Mouse (Mus musculus): ENCODE measurements around the gene Actbl2. TPM values are rescaled to one million over a fixed set of nuclear protein-coding genes. Genes with fewer than 3 reads are reported as not detected.

Gene Actbl2
- not detected in 2 replicates for polyA plus RNA-seq (2015; fragmentation: Nextera tagmentation; extraction: Ambion mirVana)

DNA sequence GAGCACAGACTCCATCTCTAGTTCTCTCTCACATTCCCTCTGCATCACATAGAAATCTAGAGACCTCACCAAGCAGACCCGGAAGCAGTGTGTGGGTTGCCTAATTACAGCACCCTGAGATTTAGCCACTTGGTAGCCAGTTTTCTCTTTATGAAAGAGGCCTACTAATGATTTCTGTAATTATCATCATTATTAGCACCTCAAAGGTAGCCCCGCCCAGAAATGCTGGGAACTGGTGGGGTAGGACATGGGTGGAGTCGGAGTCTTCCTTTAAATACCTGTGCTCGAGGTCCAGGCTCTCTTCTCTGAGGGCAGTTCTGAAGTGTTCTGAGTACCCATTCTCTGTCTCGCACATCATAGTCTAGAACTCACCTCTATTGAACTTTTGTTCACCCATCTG lies at the start of gene Actbl2:
Gene Actbl2, plus strand, starts transcription at position 301 of the 400 bp plus-strand sequence.
- H3K27me3 ChIP-seq: no peaks in the 10 kb centered on the region
- no peaks in the 10 kb centered on the region for H3K4me1 ChIP-seq (replicated peaks)
- H3K27ac ChIP-seq: no peak within 1 kb of the TSS
- 85% methylated on average over 5 of the region's 5 CpGs for WGBS
- no peak within 1 kb of the TSS for H3K9ac ChIP-seq
- no peaks in the 10 kb centered on the region for H3K36me3 ChIP-seq
- H3K4me3 ChIP-seq: no peak within 1 kb of the TSS
- H3K9me3 ChIP-seq (replicated peaks): no peaks in the 10 kb centered on the region
- no peak for ATAC-seq (replicated peaks; ENCODE audit: insufficient number of reproducible peaks, insufficient read depth, low FRiP score, low read depth)
- H3K4me2 ChIP-seq: no peak within 1 kb of the TSS

DNA sequence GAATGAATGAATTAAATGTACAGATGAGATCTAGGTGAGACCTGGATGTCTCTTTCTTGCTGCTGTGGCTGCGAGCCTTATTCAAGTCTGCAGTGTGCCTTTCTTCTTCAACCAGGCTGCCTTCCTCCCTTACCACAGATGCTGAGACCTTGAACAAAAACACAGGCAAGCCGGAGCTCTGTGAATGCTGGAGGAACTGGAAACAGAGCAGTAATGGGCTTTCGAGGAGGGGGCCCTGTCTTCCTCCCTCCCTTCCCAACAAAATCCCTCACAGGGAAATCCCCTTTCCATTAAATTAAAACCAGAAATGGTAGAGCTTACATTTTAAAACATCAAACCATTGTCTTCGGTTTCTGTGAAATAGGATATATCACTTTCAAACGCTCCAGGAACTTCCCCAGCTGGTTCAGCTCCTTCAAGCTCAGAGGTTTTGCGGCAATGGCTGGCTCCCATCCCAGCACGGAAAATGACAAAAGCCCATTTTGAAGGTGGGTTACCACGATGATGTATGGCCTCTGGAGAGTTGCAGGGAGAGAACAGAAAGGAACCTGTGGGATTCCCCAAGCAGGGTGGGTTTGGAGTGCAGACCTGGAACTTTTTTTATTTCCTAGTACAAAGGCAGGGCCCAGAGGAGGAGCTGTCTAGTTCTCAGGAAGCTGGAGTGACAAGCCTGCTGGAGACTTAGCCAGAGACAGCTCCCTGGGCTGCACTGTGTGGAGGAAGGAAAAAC lies 44.0 kb upstream of the Actbl2 start:
- Histone ChIP-seq H3K9ac (no peak overlapping the region), H3K4me2 (no peak overlapping the region), H3K4me1 (replicated peaks) (no peaks in the 10 kb centered on the region), H3K36me3 (no peaks in the 10 kb centered on the region), H3K4me3 (no peak overlapping the region), H3K9me3 (replicated peaks) (no peaks in the 10 kb centered on the region), H3K27ac (peak overlapping the region; percentile 30; the same call in 1 of the 2 replicates), H3K27me3 (no peaks in the 10 kb centered on the region)
- ATAC-seq (replicated peaks; ENCODE audit: insufficient number of reproducible peaks, insufficient read depth, low FRiP score, low read depth): peak; percentile 58; the same call in 1 of the 2 replicates
- WGBS: 40% methylated on average over 8 of the region's 8 CpGs

DNA sequence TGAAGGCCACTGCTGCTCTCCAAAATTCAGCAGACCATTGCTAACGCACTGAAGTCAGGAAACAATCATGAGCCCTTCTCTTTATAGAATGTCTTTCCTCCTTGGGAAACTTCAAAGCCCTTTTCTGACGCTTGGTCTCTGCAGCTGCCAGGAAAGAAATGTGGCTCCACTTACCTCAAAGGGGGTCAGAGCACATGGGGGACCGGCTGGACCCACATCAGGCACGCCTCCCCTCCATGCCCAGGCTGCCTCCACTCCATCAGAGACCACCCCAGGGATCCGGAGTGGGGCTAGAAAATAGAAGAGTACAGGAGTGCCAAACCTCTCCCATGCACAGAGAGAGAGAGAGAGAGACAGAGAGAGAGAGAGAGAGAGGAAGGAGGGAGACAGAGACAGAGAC lies 26.0 kb upstream of the Actbl2 start:
- no peaks in the 10 kb centered on the region for H3K36me3 ChIP-seq
- H3K4me3 ChIP-seq: no peak overlapping the region
- no peaks in the 10 kb centered on the region for H3K9me3 ChIP-seq (replicated peaks)
- H3K27me3 ChIP-seq: no peaks in the 10 kb centered on the region
- no peak overlapping the region for H3K4me2 ChIP-seq
- no peak for ATAC-seq (replicated peaks; ENCODE audit: insufficient number of reproducible peaks, insufficient read depth, low FRiP score, low read depth)
- no peak overlapping the region for H3K27ac ChIP-seq
- H3K9ac ChIP-seq: no peak overlapping the region
- H3K4me1 ChIP-seq (replicated peaks): peaks cover 14% of the 10 kb centered on the region; the same call in 1 of the 2 replicates
- 48% methylated on average over 5 of the region's 5 CpGs for WGBS

DNA sequence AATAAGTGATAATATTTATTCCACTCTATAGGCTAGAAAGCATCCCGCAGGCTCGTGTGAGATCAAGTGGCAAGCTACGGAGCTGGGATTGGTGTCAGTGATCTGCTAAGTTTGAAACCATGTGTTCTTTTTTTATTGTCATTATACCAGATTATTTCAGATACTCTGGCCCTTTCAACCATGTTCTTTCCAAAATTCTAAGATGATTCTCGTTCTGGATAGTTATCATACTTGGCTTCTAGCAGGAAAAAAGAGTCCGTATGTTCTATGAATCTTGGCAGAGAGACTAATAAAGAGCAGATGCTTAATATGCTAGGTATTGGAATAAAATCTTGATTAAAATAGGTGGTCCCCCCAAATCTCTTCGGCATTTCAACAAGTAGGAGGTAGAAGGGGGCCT lies 25.3 kb upstream of the Actbl2 start:
- Histone ChIP-seq H3K4me3 (no peak overlapping the region), H3K4me1 (replicated peaks) (peaks cover 14% of the 10 kb centered on the region; the same call in 1 of the 2 replicates), H3K4me2 (no peak overlapping the region), H3K27me3 (no peaks in the 10 kb centered on the region), H3K9ac (no peak overlapping the region), H3K9me3 (replicated peaks) (no peaks in the 10 kb centered on the region), H3K36me3 (no peaks in the 10 kb centered on the region), H3K27ac (no peak overlapping the region)
- 76% methylated on average over 6 of the region's 6 CpGs for WGBS
- ATAC-seq (replicated peaks; ENCODE audit: insufficient number of reproducible peaks, insufficient read depth, low FRiP score, low read depth): no peak

DNA sequence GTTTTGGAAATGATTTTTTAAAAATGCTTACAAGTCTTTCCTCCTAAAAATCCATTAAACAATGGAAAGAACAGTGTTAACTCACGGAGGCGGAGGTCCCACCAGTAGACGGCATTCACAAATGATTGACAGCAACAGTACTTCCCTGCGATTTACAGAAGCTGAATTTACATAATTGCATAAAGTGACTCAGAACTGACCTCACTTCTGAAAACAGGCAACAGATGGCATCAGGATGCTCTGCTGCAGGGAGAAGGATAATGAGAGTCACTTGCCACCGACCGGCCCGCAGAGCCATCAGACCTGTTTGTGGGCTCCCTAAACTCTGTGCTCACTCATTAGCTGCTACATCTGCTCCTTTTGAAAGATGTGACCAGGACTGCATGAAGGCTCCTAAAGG lies 22.4 kb upstream of the Actbl2 start:
- H3K4me1 ChIP-seq (replicated peaks): peaks cover 18% of the 10 kb centered on the region; the same call in 1 of the 2 replicates
- H3K27ac ChIP-seq: no peak overlapping the region
- H3K9me3 ChIP-seq (replicated peaks): no peaks in the 10 kb centered on the region
- 85% methylated on average over 7 of the region's 7 CpGs for WGBS
- H3K4me3 ChIP-seq: no peak overlapping the region
- no peak overlapping the region for H3K4me2 ChIP-seq
- H3K9ac ChIP-seq: no peak overlapping the region
- H3K27me3 ChIP-seq: no peaks in the 10 kb centered on the region
- no peaks in the 10 kb centered on the region for H3K36me3 ChIP-seq
- no peak for ATAC-seq (replicated peaks; ENCODE audit: insufficient number of reproducible peaks, insufficient read depth, low FRiP score, low read depth)

DNA sequence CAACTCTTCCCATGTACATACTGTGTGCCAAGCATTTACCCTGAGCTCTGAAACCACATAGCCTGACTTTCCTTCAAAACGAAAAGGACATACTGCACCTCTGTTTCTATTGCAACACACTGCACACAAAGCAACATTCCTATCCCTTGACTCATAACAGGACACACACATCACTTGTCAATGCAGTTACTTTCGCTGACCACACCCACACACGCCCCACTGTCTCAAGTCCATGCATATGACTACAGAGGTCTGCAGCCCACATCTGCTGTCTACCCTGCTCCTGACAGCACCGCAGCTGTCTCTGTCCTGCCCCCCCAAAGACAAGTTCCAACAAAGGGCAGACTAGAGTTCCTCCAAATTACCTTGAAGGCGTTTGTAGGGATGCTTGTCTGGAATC lies 21.5 kb upstream of the Actbl2 start:
- 53% methylated on average over 5 of the region's 5 CpGs for WGBS
- no peak for ATAC-seq (replicated peaks; ENCODE audit: insufficient number of reproducible peaks, insufficient read depth, low FRiP score, low read depth)

DNA sequence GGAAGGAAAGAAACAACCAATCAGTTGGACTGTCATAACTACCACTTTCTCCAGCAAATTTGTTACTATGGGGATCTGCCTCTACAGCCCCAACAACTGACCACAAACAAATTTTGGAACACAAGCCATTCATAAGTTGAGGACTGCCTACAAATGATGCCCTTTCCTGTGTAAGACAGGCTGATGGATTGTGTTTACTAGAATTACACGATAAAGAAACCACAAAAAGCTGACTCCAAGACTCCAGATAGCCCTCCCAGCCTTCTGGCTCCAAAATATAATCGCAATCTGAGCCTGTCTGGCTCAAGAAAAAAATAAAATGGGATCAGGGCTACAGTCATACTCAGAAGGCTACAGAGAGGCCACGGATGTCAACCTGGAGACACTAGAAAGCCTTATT lies 20.2 kb upstream of the Actbl2 start:
- Histone ChIP-seq H3K27me3 (no peaks in the 10 kb centered on the region), H3K4me2 (no peak overlapping the region), H3K4me1 (replicated peaks) (0 out of 2 replicates have a peak, but pooled peaks cover 8% of the 10 kb centered on the region), H3K9ac (no peak overlapping the region), H3K4me3 (no peak overlapping the region), H3K9me3 (replicated peaks) (no peaks in the 10 kb centered on the region), H3K27ac (peak overlapping the region; percentile 38; the same call in 1 of the 2 replicates), H3K36me3 (no peaks in the 10 kb centered on the region)
- ATAC-seq (replicated peaks; ENCODE audit: insufficient number of reproducible peaks, insufficient read depth, low FRiP score, low read depth): no peak
- 60% methylated on average over 3 of the region's 3 CpGs for WGBS

More for the DNA sequence above, 21.5 kb upstream of the Actbl2 start:
- H3K4me3 ChIP-seq: no peak overlapping the region
- no peaks in the 10 kb centered on the region for H3K36me3 ChIP-seq
- no peak overlapping the region for H3K27ac ChIP-seq
- H3K27me3 ChIP-seq: no peaks in the 10 kb centered on the region
- H3K9me3 ChIP-seq (replicated peaks): no peaks in the 10 kb centered on the region
- H3K4me2 ChIP-seq: no peak overlapping the region
- H3K4me1 ChIP-seq (replicated peaks): 0 out of 2 replicates have a peak, but pooled peaks cover 11% of the 10 kb centered on the region
- no peak overlapping the region for H3K9ac ChIP-seq

DNA sequence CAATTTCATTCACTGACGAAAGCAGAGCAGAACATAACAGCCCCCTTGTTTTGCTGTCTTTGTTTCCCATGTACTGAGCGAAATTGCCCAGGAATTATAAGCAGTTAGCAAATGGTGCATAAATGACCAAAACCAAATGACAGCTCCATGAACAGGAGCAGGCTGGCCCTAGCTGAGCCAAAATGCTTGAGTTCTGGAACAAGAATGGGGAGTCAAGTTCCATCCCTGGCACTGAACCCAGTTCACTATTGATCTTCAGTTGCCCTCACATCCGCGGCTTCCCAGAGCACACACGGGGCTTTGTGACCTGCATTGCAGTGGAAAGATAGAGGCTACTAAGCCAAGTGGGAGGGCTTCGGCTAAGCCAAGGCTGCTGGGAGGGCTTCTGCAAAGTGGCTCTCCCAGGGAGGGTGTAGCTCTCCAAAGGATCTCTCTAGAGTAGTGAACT lies 19.1 kb upstream of the Actbl2 start:
- WGBS: 57% methylated on average over 6 of the region's 6 CpGs
- no peak overlapping the region for H3K4me2 ChIP-seq
- ATAC-seq (replicated peaks; ENCODE audit: insufficient number of reproducible peaks, insufficient read depth, low FRiP score, low read depth): no peak
- no peaks in the 10 kb centered on the region for H3K27me3 ChIP-seq
- no peak overlapping the region for H3K9ac ChIP-seq
- 0 out of 2 replicates have a peak, but pooled peaks cover 8% of the 10 kb centered on the region for H3K4me1 ChIP-seq (replicated peaks)
- no peaks in the 10 kb centered on the region for H3K36me3 ChIP-seq
- H3K9me3 ChIP-seq (replicated peaks): no peaks in the 10 kb centered on the region
- no peak overlapping the region for H3K4me3 ChIP-seq
- H3K27ac ChIP-seq: peak overlapping the region; percentile 35

DNA sequence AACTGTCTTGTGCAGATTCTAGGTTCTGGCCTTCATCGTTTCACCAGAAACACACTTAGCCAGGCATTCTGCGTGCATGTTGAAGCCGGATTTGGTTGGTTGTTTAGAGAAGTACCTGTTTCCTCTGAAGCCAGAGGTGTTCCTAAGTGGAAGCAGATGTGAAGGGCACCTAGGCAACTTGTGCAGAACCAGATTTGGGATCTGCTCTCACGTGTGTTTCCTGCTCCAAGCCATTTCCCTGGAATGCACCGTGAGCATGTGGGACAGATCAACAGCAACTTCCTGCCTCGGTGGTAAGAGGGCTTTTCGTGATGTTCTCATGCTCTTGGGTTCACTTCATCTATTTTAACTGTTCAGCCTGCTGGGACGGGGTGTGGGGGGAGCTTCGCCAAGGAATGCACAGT lies 18.4 kb upstream of the Actbl2 start:
- H3K4me2 ChIP-seq: no peak overlapping the region
- WGBS: 69% methylated on average over 9 of the region's 9 CpGs
- no peak for ATAC-seq (replicated peaks; ENCODE audit: insufficient number of reproducible peaks, insufficient read depth, low FRiP score, low read depth)
- H3K27ac ChIP-seq: peak overlapping the region; percentile 35
- H3K9ac ChIP-seq: no peak overlapping the region
- H3K27me3 ChIP-seq: no peaks in the 10 kb centered on the region
- H3K4me3 ChIP-seq: no peak overlapping the region
- H3K9me3 ChIP-seq (replicated peaks): no peaks in the 10 kb centered on the region
- H3K4me1 ChIP-seq (replicated peaks): 0 out of 2 replicates have a peak, but pooled peaks cover 8% of the 10 kb centered on the region
- no peaks in the 10 kb centered on the region for H3K36me3 ChIP-seq

DNA sequence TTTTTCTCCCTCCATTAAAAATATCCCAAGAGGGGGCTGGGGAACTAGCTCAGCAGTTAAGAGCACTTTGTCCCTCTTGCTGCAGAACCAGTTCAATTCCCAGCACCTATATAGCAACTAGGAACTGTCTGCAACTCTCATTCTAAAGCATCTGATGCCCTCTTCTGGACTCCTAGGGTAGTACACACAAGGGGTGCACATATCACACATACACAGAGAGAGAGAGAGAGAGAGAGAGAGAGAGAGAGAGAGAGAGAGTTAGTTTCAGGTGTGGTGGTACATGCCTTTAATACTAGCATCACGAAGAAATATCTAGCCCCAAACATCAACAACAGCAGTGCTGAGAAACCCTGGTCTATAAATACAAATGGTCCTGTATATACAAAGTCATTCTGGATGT lies 17.5 kb upstream of the Actbl2 start:
- Histone ChIP-seq H3K9ac (no peak overlapping the region), H3K27ac (no peak overlapping the region), H3K4me1 (replicated peaks) (0 out of 2 replicates have a peak, but pooled peaks cover 8% of the 10 kb centered on the region), H3K27me3 (no peaks in the 10 kb centered on the region), H3K4me2 (no peak overlapping the region), H3K4me3 (no peak overlapping the region), H3K36me3 (no peaks in the 10 kb centered on the region), H3K9me3 (replicated peaks) (no peaks in the 10 kb centered on the region)
- WGBS: 70% methylated on average over 1 of the region's 1 CpGs
- no peak for ATAC-seq (replicated peaks; ENCODE audit: insufficient number of reproducible peaks, insufficient read depth, low FRiP score, low read depth)

DNA sequence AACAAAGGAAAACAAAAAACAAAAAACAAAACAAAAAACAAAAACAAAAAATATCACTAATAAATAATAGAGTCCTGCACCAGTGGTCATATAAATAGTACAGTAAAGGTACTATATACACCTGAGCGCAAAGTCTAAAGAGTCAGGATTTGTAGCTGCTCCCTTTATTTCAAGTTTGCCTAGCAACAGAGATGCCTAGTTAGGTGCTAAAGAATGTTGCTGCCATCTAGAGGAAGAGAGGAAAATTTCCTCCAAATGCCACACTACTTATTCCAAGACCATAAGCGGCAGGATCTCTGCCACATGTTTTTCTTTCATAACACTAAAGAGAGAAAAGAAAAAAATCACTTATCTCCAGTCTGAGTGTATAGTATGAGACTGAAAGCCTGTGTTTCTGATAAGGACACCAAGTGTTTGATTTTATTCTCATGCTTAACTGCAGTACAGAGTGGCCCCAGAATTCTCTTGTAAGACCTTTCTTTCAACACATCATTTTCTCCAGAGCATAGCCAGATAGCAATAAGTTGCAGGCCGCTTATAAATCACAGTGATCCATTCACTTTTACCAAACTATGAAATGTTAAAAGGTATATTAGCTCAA lies 16.8 kb upstream of the Actbl2 start:
- ATAC-seq (replicated peaks; ENCODE audit: insufficient number of reproducible peaks, insufficient read depth, low FRiP score, low read depth): peak; percentile 32
- Histone ChIP-seq H3K27ac (no peak overlapping the region), H3K4me3 (no peak overlapping the region), H3K27me3 (no peaks in the 10 kb centered on the region), H3K9ac (no peak overlapping the region), H3K4me1 (replicated peaks) (0 out of 2 replicates have a peak, but pooled peaks cover 8% of the 10 kb centered on the region), H3K36me3 (no peaks in the 10 kb centered on the region), H3K9me3 (replicated peaks) (no peaks in the 10 kb centered on the region), H3K4me2 (no peak overlapping the region)
- WGBS: 30% methylated on average over 3 of the region's 3 CpGs

All from heart, embryonic 15.5 days (tissue).